Mouse (Mus musculus) MEL (cell line): ENCODE data around the gene Sh3d19. TPM values are rescaled to one million over a fixed set of nuclear protein-coding genes. Genes with fewer than 3 reads are reported as not detected.

ENCODE experiments used
- DNase-seq: peaks from one replicate; pipeline ENCODE4 v3.0.0; 2011; ENCODE audit warnings: low read depth, low spot score
- H3K27ac ChIP-seq: 2 replicates; pipeline ENCODE4 v1.5.1; 2012; ENCODE audit warnings: low read depth, mild to moderate bottlenecking, control low read depth, low read length, moderate library complexity; ENCODE audit not compliant: control insufficient read depth
- H3K27me3 ChIP-seq, 2 experiments: fragments of 150-350 bp in 1 of 2; sonication (generic) in 1 of 2; 2 replicates each; pipeline ENCODE4 v1.6.1; 2012; ENCODE audit warnings: low read length in 2 of 2, mild to moderate bottlenecking in 2 of 2, improper control_type of control experiment in 1 of 2, moderate library complexity in 1 of 2; ENCODE audit not compliant: insufficient read depth in 2 of 2, control insufficient read depth in 1 of 2
- H3K36me3 ChIP-seq, 2 experiments: 2 replicates each; pipeline ENCODE4 v1.6.1; 2012 to 2014; ENCODE audit warnings: low read length in 2 of 2, improper control_type of control experiment in 1 of 2, inconsistent platforms in 1 of 2, mild to moderate bottlenecking in 1 of 2; ENCODE audit not compliant: insufficient read depth in 2 of 2, control insufficient read depth in 1 of 2
- H3K4me1 ChIP-seq, 2 experiments: fragments of 150-350 bp in 1 of 2; sonication (generic) in 1 of 2; 2 replicates each; pipeline ENCODE4 v1.6.1; 2012; ENCODE audit warnings: low read length in 2 of 2, improper control_type of control experiment in 1 of 2, mild to moderate bottlenecking in 1 of 2; ENCODE audit not compliant: insufficient read depth in 2 of 2, control insufficient read depth in 1 of 2
- H3K4me3 ChIP-seq, 2 experiments: fragments of 150-350 bp in 1 of 2; sonication (generic) in 1 of 2; 2 replicates each; pipeline ENCODE4 v1.5.1; 2012; ENCODE audit warnings: low read depth in 2 of 2, low read length in 2 of 2, mild to moderate bottlenecking in 2 of 2, moderate library complexity in 2 of 2, control low read depth in 1 of 2, improper control_type of control experiment in 1 of 2; ENCODE audit not compliant: control insufficient read depth in 1 of 2, insufficient read depth in 1 of 2
- H3K79me2 ChIP-seq: 2 replicates; pipeline ENCODE4 v1.6.1; 2012; ENCODE audit warnings: mild to moderate bottlenecking, low read length, moderate library complexity; ENCODE audit not compliant: control insufficient read depth, poor library complexity, insufficient read depth
- H3K9ac ChIP-seq: 2 replicates; pipeline ENCODE4 v1.6.1; 2012; ENCODE audit warnings: low read depth, mild to moderate bottlenecking, control low read depth, low read length, moderate library complexity; ENCODE audit not compliant: control insufficient read depth, poor library complexity, severe bottlenecking
- H3K9me3 ChIP-seq: fragments of 150-350 bp; sonication (generic); replicated peaks from 2 replicates; pipeline ENCODE4 v1.6.1; 2012; ENCODE audit warnings: mild to moderate bottlenecking, low read length, improper control_type of control experiment, moderate library complexity; ENCODE audit not compliant: insufficient read depth
- BHLHE40 ChIP-seq: IDR thresholded peaks from 2 replicates; pipeline ENCODE4 v1.6.1; 2012; ENCODE audit warnings: low read depth, mild to moderate bottlenecking, inconsistent platforms, low read length, improper control_type of control experiment, borderline replicate concordance
- CHD1 ChIP-seq: IDR thresholded peaks from 2 replicates; pipeline ENCODE4 v1.6.1; 2012; ENCODE audit warnings: low read depth, mild to moderate bottlenecking, inconsistent platforms, low read length, improper control_type of control experiment
- EP300 ChIP-seq, 2 experiments: IDR thresholded peaks; 2 replicates each; pipeline ENCODE4 v1.6.1; 2011; ENCODE audit warnings: improper control_type of control experiment in 2 of 2, low read length in 2 of 2, low read depth in 1 of 2, mild to moderate bottlenecking in 1 of 2
- GATA1 ChIP-seq: IDR thresholded peaks from 2 replicates; pipeline ENCODE4 v1.6.1; 2011; ENCODE audit warnings: low read depth, low read length, improper control_type of control experiment
- JUND ChIP-seq: IDR thresholded peaks from 2 replicates; pipeline ENCODE4 v1.6.1; 2011; ENCODE audit warnings: low read depth, mild to moderate bottlenecking, improper control_type of control experiment, low read length
- KAT2A ChIP-seq: conservative IDR thresholded peaks from 2 replicates; pipeline ENCODE4 v1.6.1; 2012; ENCODE audit warnings: low read depth, low read length, improper control_type of control experiment, inconsistent platforms
- MAZ ChIP-seq: IDR thresholded peaks from 2 replicates; pipeline ENCODE4 v1.6.1; 2012; ENCODE audit warnings: low read depth, mild to moderate bottlenecking, inconsistent platforms, low read length, improper control_type of control experiment
- MXI1 ChIP-seq: IDR thresholded peaks from 2 replicates; pipeline ENCODE4 v1.6.1; 2011; ENCODE audit warnings: mild to moderate bottlenecking, low read depth, low read length, improper control_type of control experiment
- MYB ChIP-seq: IDR thresholded peaks from 2 replicates; pipeline ENCODE4 v1.6.1; 2011; ENCODE audit warnings: mild to moderate bottlenecking, low read depth, low read length, improper control_type of control experiment
- POLR2AphosphoS2 ChIP-seq: IDR thresholded peaks from 2 replicates; pipeline ENCODE4 v1.6.1; 2011; ENCODE audit warnings: low read length, improper control_type of control experiment
- POLR2AphosphoS5 ChIP-seq: IDR thresholded peaks from 2 replicates; pipeline ENCODE4 v1.6.1; 2012; ENCODE audit warnings: low read depth, borderline replicate concordance, mild to moderate bottlenecking, inconsistent platforms, low read length, moderate library complexity, mixed read lengths
- RCOR1 ChIP-seq: IDR thresholded peaks from 2 replicates; pipeline ENCODE4 v1.6.1; 2012; ENCODE audit warnings: low read depth, mild to moderate bottlenecking, inconsistent platforms, low read length, improper control_type of control experiment
- SIN3A ChIP-seq: IDR thresholded peaks from 2 replicates; pipeline ENCODE4 v1.6.1; 2012; ENCODE audit warnings: low read length, improper control_type of control experiment, inconsistent platforms
- SMC3 ChIP-seq: IDR thresholded peaks from 2 replicates; pipeline ENCODE4 v1.6.1; 2011; ENCODE audit warnings: low read depth, low read length, improper control_type of control experiment
- TAL1 ChIP-seq: IDR thresholded peaks from 2 replicates; pipeline ENCODE4 v1.6.1; 2012; ENCODE audit warnings: mild to moderate bottlenecking, inconsistent platforms, low read length, moderate library complexity, mixed read lengths
- USF2 ChIP-seq, 2 experiments: IDR thresholded peaks; 2 replicates each; pipeline ENCODE4 v1.6.1; 2011 to 2012; ENCODE audit warnings: improper control_type of control experiment in 2 of 2, low read length in 2 of 2, borderline replicate concordance in 1 of 2, inconsistent platforms in 1 of 2, low read depth in 1 of 2, mild to moderate bottlenecking in 1 of 2; ENCODE audit not compliant: insufficient read depth in 1 of 2
- ZC3H11A ChIP-seq: IDR thresholded peaks from 2 replicates; pipeline ENCODE4 v1.6.1; 2012; ENCODE audit warnings: low read depth, mild to moderate bottlenecking, inconsistent platforms, low read length, improper control_type of control experiment
- ZKSCAN1 ChIP-seq: IDR thresholded peaks from 2 replicates; pipeline ENCODE4 v1.6.1; 2012; ENCODE audit warnings: low read depth, mild to moderate bottlenecking, inconsistent platforms, low read length, improper control_type of control experiment, moderate library complexity
- polyA plus RNA-seq, 2 experiments: library from polyadenylated mRNA; stranded (reverse) in 1 of 2; unstranded in 1 of 2; fragments of >175 nt in 1 of 2; fragments of >200 nt in 1 of 2; gene quantifications; 2 replicates each; pipeline versions ENCODE4 v1.2.1 to v1.2.4; 2012; ENCODE audit warnings: low replicate concordance in 2 of 2, low read depth in 1 of 2; ENCODE audit not compliant: insufficient read length in 2 of 2, insufficient read depth in 1 of 2, missing spikeins in 1 of 2
- total RNA-seq: library from RNA; depleted of rRNA; stranded (reverse); fragments of 300-350 nt; gene quantifications from 2 replicates; pipeline ENCODE4 v1.2.3, GENCODE M21; 2012

Sh3d19 gene
- total and polyA plus RNA-seq, 3 experiments: 2.2 to 4.8 TPM; not detected in 1

GRCm38 (mm10) chr3:85961134-85961533, 9.8 kb upstream of the Sh3d19 start:
- TF ChIP-seq MAZ (no peak), EP300 (IDR thresholded peaks at IDR 0.05; ENCODE audit: low read depth in 1 of 2, low read length in 2 of 2) (no peak), RCOR1 (no peak), POLR2AphosphoS5 (no peak), ZC3H11A (no peak), MXI1 (no peak), BHLHE40 (no peak), CHD1 (no peak), POLR2AphosphoS2 (no peak), JUND (no peak), ZKSCAN1 (no peak)
- DNase-seq: no peak
- no peak overlapping the region for H3K9ac ChIP-seq

GRCm38 (mm10) chr3:85965479-85965878, 5.4 kb upstream of the Sh3d19 start:
- no peak for DNase-seq
- no peaks in the 10 kb centered on the region for H3K9me3 ChIP-seq
- H3K27ac ChIP-seq: no peak overlapping the region
- H3K4me3 ChIP-seq: no peak overlapping the region
- H3K9ac ChIP-seq: no peak overlapping the region
- no peaks in the 10 kb centered on the region for H3K27me3 ChIP-seq
- H3K4me1 ChIP-seq: no peaks in the 10 kb centered on the region
- H3K79me2 ChIP-seq: no peaks in the 10 kb centered on the region
- H3K36me3 ChIP-seq: no peaks in the 10 kb centered on the region
- TF ChIP-seq KAT2A (no peak), MYB (no peak), SMC3 (no peak), EP300 (IDR thresholded peaks at IDR 0.05; ENCODE audit: low read depth in 1 of 2, low read length in 2 of 2) (no peak), ZC3H11A (no peak), BHLHE40 (no peak), USF2 (IDR thresholded peaks at IDR 0.05; ENCODE audit: borderline replicate concordance in 1 of 2, insufficient read depth in 1 of 2, low read depth in 1 of 2, low read length in 2 of 2) (no peak), JUND (no peak), SIN3A (no peak), POLR2AphosphoS5 (no peak), TAL1 (no peak), GATA1 (no peak)

More at GRCm38 (mm10) chr3:85961134-85961533, 9.8 kb upstream of the Sh3d19 start:
- no peaks in the 10 kb centered on the region for H3K9me3 ChIP-seq
- H3K4me3 ChIP-seq: no peak overlapping the region
- H3K27ac ChIP-seq: no peak overlapping the region
- no peaks in the 10 kb centered on the region for H3K36me3 ChIP-seq
- no peaks in the 10 kb centered on the region for H3K79me2 ChIP-seq
- no peaks in the 10 kb centered on the region for H3K4me1 ChIP-seq
- H3K27me3 ChIP-seq: no peaks in the 10 kb centered on the region
